Mouse (Mus musculus) large intestine, adult 2 months (tissue): ENCODE results near the gene Ccdc40. TPM values are rescaled to one million over a fixed set of nuclear protein-coding genes. Genes with fewer than 3 reads are reported as not detected.
"Not testable (repeated sequence)": the region's sequence is repeated elsewhere in the genome, so short reads cannot be mapped to it uniquely, and the experiment has no call there.

Experiments used
- DNase-seq: peaks from one replicate; pipeline ENCODE4 v3.0.0-alpha.2; 2012; ENCODE audit warnings: low read depth, low spot score
- WGBS: fragments of 180-500 bp; shearing (Covaris S2); methylation state at CpG from one replicate; pipeline ENCODE4 v1.1.7; 2018; 5-methylcytosine and 5-hydroxymethylcytosine counted together
- polyA plus RNA-seq: library from polyadenylated mRNA; depleted of rRNA; stranded (reverse); fragments of >200 nt; gene quantifications from 2 replicates; pipeline ENCODE4 v1.2.3, GENCODE M21; 2012

The Ccdc40 gene
- polyA plus RNA-seq, 1 experiment = 0.26 TPM

- no peak for DNase-seq
- 3% methylated on average over 34 of the region's 34 CpGs for WGBS
Observed at GRCm38 (mm10) chr11:119228846-119229626, 664 bp downstream of the Ccdc40 start.

GRCm38 (mm10) chr11:119234770-119235169 lies 6.4 kb downstream of the Ccdc40 start:
- 92% methylated on average over 10 of the region's 10 CpGs for WGBS
- DNase-seq = no peak

- WGBS = 84% methylated on average over 4 of the region's 4 CpGs
- no peak for DNase-seq
Observed at GRCm38 (mm10) chr11:119235596-119235995, 7.2 kb downstream of the Ccdc40 start.

GRCm38 (mm10) chr11:119236354-119236753 lies 8.0 kb downstream of the Ccdc40 start:
- 37% methylated on average over 8 of the region's 8 CpGs for WGBS
- no peak for DNase-seq

GRCm38 (mm10) chr11:119237007-119237406 lies 8.6 kb downstream of the Ccdc40 start:
- 77% methylated on average over 3 of the region's 3 CpGs for WGBS
- no peak for DNase-seq

GRCm38 (mm10) chr11:119237568-119238304 lies 9.4 kb downstream of the Ccdc40 start:
- whole genome bisulfite sequencing = 17% methylated on average over 20 of the region's 20 CpGs
- no peak for DNase-seq

GRCm38 (mm10) chr11:119238305-119238721 lies 9.9 kb downstream of the Ccdc40 start:
- 6% methylated on average over 11 of the region's 11 CpGs for WGBS
- no peak for DNase-seq

- DNase-seq = no peak
- WGBS = 61% methylated on average over 12 of the region's 12 CpGs
Observed at GRCm38 (mm10) chr11:119239480-119239879, 11.1 kb downstream of the Ccdc40 start.

- DNase-seq = not testable (repeated sequence)
Observed at GRCm38 (mm10) chr11:119245543-119245942, 17.2 kb downstream of the Ccdc40 start.

GRCm38 (mm10) chr11:119249011-119249410 lies 20.6 kb downstream of the Ccdc40 start:
- DNase-seq = peak; percentile 63
- WGBS = 21% methylated on average over 6 of the region's 6 CpGs

More at GRCm38 (mm10) chr11:119245543-119245942, 17.2 kb downstream of the Ccdc40 start:
- 88% methylated on average over 6 of the region's 6 CpGs for WGBS

GRCm38 (mm10) chr11:119250998-119251397 lies 22.6 kb downstream of the Ccdc40 start:
- WGBS = 44% methylated on average over 17 of the region's 17 CpGs
- no peak for DNase-seq

- WGBS = 6% methylated on average over 22 of the region's 22 CpGs
- no peak for DNase-seq
Observed at GRCm38 (mm10) chr11:119252854-119253541, 24.6 kb downstream of the Ccdc40 start.

- 28% methylated on average over 5 of the region's 5 CpGs for WGBS
- not testable (repeated sequence) for DNase-seq
Observed at GRCm38 (mm10) chr11:119256557-119256956, 28.2 kb downstream of the Ccdc40 start.

GRCm38 (mm10) chr11:119258216-119258571 lies 29.8 kb downstream of the Ccdc40 start:
- WGBS = 54% methylated on average over 9 of the region's 9 CpGs

GRCm38 (mm10) chr11:119258572-119259322 lies 30.4 kb downstream of the Ccdc40 start:
- WGBS = 37% methylated on average over 23 of the region's 23 CpGs
- DNase-seq = peak; percentile 43

More at GRCm38 (mm10) chr11:119258216-119258571, 29.8 kb downstream of the Ccdc40 start:
- no peak for DNase-seq

GRCm38 (mm10) chr11:119259977-119260376 lies 31.6 kb downstream of the Ccdc40 start:
- 79% methylated on average over 8 of the region's 8 CpGs for WGBS
- no peak for DNase-seq

- 79% methylated on average over 13 of the region's 13 CpGs for whole genome bisulfite sequencing
- no peak for DNase-seq
Observed at GRCm38 (mm10) chr11:119264413-119264812, 36.0 kb downstream of the Ccdc40 start.

GRCm38 (mm10) chr11:119265811-119266210 lies 37.4 kb downstream of the Ccdc40 start:
- 58% methylated on average over 7 of the region's 7 CpGs for WGBS

GRCm38 (mm10) chr11:119267241-119267674 lies 38.9 kb downstream of the Ccdc40 start:
- DNase-seq = no peak
- WGBS = 44% methylated on average over 6 of the region's 6 CpGs

More at GRCm38 (mm10) chr11:119265811-119266210, 37.4 kb downstream of the Ccdc40 start:
- no peak for DNase-seq
